Mouse (Mus musculus) limb, embryonic 13.5 days (tissue): ENCODE data around the gene Adig. TPM values are rescaled to one million over a fixed set of nuclear protein-coding genes. Genes with fewer than 3 reads are reported as not detected.
A peak's percentile ranks its signal among the peaks of the same experiment; 100 is the strongest.

ENCODE experiments used
- ATAC-seq: fragments of 200-750 bp; cut with Nextera tagmentation; 2 replicates; pipeline ENCODE4 v1.8.0; 2017; ENCODE audit warnings: low read depth, moderate number of reproducible peaks, moderate TSS enrichment; ENCODE audit not compliant: low FRiP score
- H3K27ac ChIP-seq: fragments of 300-500 bp; sonication (generic); 2 replicates; pipeline ENCODE4 v1.5.1; 2015; ENCODE audit warnings: inconsistent platforms, mild to moderate bottlenecking, moderate library complexity
- H3K27me3 ChIP-seq: fragments of 300-500 bp; sonication (generic); 2 replicates; pipeline ENCODE4 v1.6.1; 2015; ENCODE audit warnings: mild to moderate bottlenecking, inconsistent platforms
- H3K36me3 ChIP-seq: fragments of 300-500 bp; sonication (generic); 2 replicates; pipeline ENCODE4 v1.6.1; 2015; ENCODE audit warnings: inconsistent platforms, mild to moderate bottlenecking, moderate library complexity
- H3K4me1 ChIP-seq: fragments of 300-500 bp; sonication (generic); 2 replicates; pipeline ENCODE4 v1.6.1; 2015; ENCODE audit warnings: inconsistent platforms
- H3K4me2 ChIP-seq: fragments of 300-500 bp; sonication (generic); replicated peaks from 2 replicates; pipeline ENCODE4 v1.6.1; 2015; ENCODE audit warnings: inconsistent platforms, mild to moderate bottlenecking, moderate library complexity
- H3K4me3 ChIP-seq: fragments of 300-500 bp; sonication (generic); 2 replicates; pipeline ENCODE4 v1.5.1; 2015; ENCODE audit warnings: moderate library complexity, mild to moderate bottlenecking, inconsistent platforms
- H3K9ac ChIP-seq: fragments of 300-500 bp; sonication (generic); 2 replicates; pipeline ENCODE4 v1.6.1; 2015; ENCODE audit warnings: mild to moderate bottlenecking, inconsistent platforms
- H3K9me3 ChIP-seq: fragments of 300-500 bp; sonication (generic); 2 replicates; pipeline ENCODE4 v1.6.1; 2016; ENCODE audit warnings: inconsistent platforms
- WGBS: fragments of 180-500 bp; shearing (Covaris S2); methylation state at CpG from one replicate; pipeline ENCODE4 v1.1.7; 2015; 5-methylcytosine and 5-hydroxymethylcytosine counted together
- polyA plus RNA-seq: library from polyadenylated mRNA; unstranded; fragments of >200 nt; fragmentation: Nextera tagmentation; extraction: Ambion mirVana; gene quantifications from 2 replicates; pipeline ENCODE4 v1.2.1, GENCODE M21; 2015

Adig gene
- polyA plus RNA-seq, 1 experiment from 2014 or later = 0.36 TPM

DNA sequence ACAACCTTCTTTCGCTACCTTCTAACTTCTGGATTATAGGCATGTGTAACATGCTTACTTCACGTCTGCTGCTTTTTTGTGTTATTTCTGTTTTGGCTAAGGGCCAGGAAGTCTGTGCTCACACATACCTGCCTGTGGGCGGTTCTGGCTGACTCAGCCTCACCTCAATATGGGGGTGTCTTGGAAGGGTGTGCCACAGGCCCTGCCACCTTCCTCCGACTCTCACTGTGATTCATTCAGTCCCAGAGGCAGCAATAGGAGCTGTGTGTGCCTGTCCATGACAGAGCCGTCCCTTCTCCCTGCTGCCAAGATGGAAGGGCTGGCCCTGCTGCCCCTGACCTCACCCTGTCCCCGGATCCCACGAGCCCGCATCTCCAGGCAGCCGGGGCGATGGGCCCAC is 10.1 kb downstream of the Adig start, which contains the start of gene Arhgap40:
Gene Arhgap40, plus strand, starts transcription at position 269 of the 400 bp plus-strand sequence.
- Histone ChIP-seq H3K27ac (no peak within 1 kb of the TSS), H3K4me3 (no peak within 1 kb of the TSS), H3K4me2 (no peak within 1 kb of the TSS), H3K9me3 (no peaks in the 10 kb centered on the region), H3K9ac (no peak within 1 kb of the TSS), H3K36me3 (no peaks in the 10 kb centered on the region), H3K4me1 (peaks cover 4% of the 10 kb centered on the region; the same call in 1 of the 2 replicates), H3K27me3 (no peaks in the 10 kb centered on the region)
- 81% methylated on average over 10 of the region's 10 CpGs for WGBS
- no peak for ATAC-seq

DNA sequence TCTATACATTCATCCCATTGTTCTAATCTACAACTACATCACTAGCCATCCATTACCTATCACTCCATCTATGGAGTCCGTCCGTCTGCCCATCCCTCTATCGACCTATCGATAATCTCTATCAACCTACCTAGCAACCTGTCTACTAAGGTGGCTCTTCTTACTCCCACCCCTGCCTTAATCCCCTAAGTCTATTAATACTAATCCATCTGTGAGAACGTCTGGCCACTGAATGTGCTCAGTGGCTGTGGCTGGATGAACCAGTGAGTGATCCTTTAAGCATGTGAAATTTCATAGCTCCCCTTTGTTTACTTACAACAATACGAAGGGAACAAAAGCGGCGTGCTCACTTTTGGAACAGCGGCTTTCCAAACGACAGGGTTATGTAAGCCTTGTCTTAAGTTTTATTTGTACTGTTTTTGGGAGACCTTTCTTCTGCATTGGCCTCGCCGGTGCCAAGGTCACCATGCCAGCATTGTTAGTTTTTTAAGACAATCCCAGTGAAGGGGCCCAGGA is 11.5 kb downstream of the Adig start:
- peaks cover 4% of the 10 kb centered on the region; the same call in 1 of the 2 replicates for H3K4me1 ChIP-seq
- no peak overlapping the region for H3K4me2 ChIP-seq
- H3K9me3 ChIP-seq = no peaks in the 10 kb centered on the region
- no peak overlapping the region for H3K4me3 ChIP-seq
- no peak overlapping the region for H3K9ac ChIP-seq
- 87% methylated on average over 12 of the region's 12 CpGs for WGBS
- H3K27ac ChIP-seq = no peak overlapping the region
- ATAC-seq = no peak
- H3K36me3 ChIP-seq = no peaks in the 10 kb centered on the region
- H3K27me3 ChIP-seq = no peaks in the 10 kb centered on the region

DNA sequence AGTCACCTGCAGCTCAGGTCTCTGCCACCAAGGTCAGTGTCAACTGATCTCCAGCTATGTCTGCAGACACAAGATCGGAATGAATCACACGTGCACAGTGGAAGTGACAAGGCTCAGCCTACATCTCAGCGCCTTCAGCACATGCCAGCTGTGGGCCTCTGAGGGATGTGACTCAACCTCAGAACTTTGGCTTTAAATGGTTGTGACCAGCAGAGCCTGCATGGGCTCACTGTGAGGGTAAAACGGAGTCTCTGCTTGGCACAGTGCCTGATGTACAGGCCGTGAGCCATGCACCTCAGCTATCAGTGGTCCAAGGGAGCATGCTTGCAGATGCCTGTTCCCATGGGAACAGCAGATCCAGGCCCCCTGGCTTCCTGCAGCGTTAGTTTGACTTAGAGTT is 16.2 kb downstream of the Adig start:
- H3K9ac ChIP-seq = no peak overlapping the region
- ATAC-seq = no peak
- H3K36me3 ChIP-seq = no peaks in the 10 kb centered on the region
- no peak overlapping the region for H3K27ac ChIP-seq
- H3K9me3 ChIP-seq = 0 out of 2 replicates have a peak, but pooled peaks cover 5% of the 10 kb centered on the region
- no peaks in the 10 kb centered on the region for H3K27me3 ChIP-seq
- WGBS = 69% methylated on average over 6 of the region's 6 CpGs
- H3K4me2 ChIP-seq = no peak overlapping the region
- H3K4me1 ChIP-seq = no peaks in the 10 kb centered on the region
- H3K4me3 ChIP-seq = no peak overlapping the region

DNA sequence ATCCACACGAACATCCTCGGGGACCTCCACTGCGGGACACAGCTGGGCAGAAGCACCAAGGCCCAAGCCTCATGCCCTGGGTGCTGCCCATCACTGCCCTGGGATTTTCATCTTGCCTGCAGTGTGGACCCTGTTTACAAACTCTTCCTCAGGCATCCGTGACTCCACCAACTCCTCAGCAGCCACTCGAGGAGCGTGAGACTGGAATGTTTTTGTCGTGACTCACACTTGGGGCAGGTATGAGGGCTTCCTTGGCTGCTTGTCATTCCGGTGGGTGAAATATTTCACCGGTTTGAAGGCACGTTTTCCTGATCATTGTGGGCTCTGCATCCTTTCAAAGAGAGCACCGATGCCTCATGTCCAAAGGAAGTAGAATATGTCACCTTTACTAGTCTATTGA is 16.7 kb downstream of the Adig start:
- Histone ChIP-seq H3K4me3 (no peak overlapping the region), H3K27ac (no peak overlapping the region), H3K27me3 (no peaks in the 10 kb centered on the region), H3K9me3 (0 out of 2 replicates have a peak, but pooled peaks cover 5% of the 10 kb centered on the region), H3K36me3 (no peaks in the 10 kb centered on the region), H3K4me1 (no peaks in the 10 kb centered on the region), H3K4me2 (no peak overlapping the region), H3K9ac (no peak overlapping the region)
- WGBS = 70% methylated on average over 11 of the region's 11 CpGs
- no peak for ATAC-seq

DNA sequence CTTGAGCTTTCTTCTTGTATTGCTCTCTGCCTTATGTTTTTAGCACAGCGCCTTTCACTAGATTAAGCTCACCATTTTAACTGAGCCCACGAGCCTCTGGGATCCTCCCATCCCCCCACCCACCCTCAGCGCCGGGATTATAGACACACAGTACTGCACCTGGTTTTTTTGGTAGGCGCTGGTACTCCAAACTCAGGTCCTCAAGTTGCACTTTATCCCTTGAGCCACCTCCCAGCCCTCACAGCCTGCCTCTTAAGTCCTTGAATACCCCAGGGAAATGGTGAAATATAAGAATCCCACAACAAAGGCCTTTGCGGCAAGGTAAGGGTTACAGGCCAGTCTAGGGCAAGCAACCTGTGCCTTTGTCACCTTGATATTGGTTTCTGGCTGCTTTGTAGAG is 17.4 kb downstream of the Adig start:
- no peaks in the 10 kb centered on the region for H3K27me3 ChIP-seq
- H3K4me2 ChIP-seq = no peak overlapping the region
- 0 out of 2 replicates have a peak, but pooled peaks cover 5% of the 10 kb centered on the region for H3K9me3 ChIP-seq
- H3K4me3 ChIP-seq = no peak overlapping the region
- no peaks in the 10 kb centered on the region for H3K36me3 ChIP-seq
- no peak for ATAC-seq
- H3K9ac ChIP-seq = no peak overlapping the region
- WGBS = 73% methylated on average over 6 of the region's 6 CpGs
- H3K4me1 ChIP-seq = no peaks in the 10 kb centered on the region
- H3K27ac ChIP-seq = no peak overlapping the region

DNA sequence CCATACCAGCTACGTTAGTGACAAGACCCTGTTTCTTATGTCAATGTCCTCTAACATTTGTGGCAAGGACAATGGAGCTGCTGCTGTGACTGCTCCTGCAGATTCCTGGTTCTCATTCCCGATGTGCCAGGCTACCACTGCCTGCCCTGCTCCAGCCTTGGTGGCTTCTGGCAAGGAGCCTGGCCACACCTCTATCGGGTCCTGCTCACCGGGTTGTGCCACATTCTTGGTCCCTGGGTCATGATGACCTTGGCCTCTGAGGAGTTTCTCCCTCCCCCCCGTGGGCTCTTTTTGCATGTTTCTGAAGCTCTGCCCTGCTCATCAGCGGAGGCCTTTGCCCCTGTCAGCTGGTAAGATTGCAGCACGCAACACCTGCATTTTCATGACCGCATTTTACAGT is 20.6 kb downstream of the Adig start:
- H3K27me3 ChIP-seq = no peaks in the 10 kb centered on the region
- no peak overlapping the region for H3K27ac ChIP-seq
- H3K4me2 ChIP-seq = no peak overlapping the region
- H3K36me3 ChIP-seq = no peaks in the 10 kb centered on the region
- ATAC-seq = no peak
- no peak overlapping the region for H3K4me3 ChIP-seq
- H3K9ac ChIP-seq = no peak overlapping the region
- no peaks in the 10 kb centered on the region for H3K4me1 ChIP-seq
- 0 out of 2 replicates have a peak, but pooled peaks cover 5% of the 10 kb centered on the region for H3K9me3 ChIP-seq
- 85% methylated on average over 8 of the region's 8 CpGs for WGBS

DNA sequence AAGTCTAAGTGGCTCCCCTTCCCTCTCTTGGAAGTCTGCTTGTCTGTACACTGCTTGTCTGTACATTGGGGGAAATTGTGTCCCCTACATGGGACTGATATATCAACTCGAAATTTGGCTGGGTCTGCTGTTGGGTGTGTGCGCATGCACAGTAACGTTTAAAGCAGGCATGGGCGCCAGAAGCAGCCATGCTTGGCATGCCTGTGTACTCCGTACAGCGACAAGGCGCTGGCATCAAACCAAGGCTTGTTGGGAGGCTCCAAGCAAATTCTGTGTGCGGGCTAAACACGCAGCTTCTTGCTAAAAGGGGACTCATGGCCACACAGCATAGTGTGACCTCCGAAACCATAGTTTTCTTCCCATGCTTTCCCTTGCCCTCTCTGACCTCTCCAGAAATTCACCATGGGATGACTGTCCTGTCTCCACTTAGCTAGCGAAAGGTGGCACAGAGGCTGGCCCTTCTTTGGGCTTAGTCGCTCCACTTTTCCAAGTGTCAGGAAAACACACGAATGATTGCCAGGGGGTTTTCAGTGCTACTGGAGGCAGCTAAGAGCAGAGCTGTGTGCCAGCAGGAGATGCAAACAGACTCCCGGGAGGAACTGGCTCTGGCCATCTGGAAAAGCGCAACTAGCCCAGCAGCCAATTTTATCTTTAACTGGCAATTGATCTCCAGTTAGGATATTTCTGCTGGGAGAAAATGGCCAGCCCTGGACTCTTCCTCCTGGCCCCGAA is 21.9 kb downstream of the Adig start:
- H3K27ac ChIP-seq = no peak overlapping the region
- no peaks in the 10 kb centered on the region for H3K27me3 ChIP-seq
- H3K4me1 ChIP-seq = no peaks in the 10 kb centered on the region
- 0 out of 2 replicates have a peak, but pooled peaks cover 5% of the 10 kb centered on the region for H3K9me3 ChIP-seq
- H3K4me3 ChIP-seq = no peak overlapping the region
- 74% methylated on average over 16 of the region's 16 CpGs for WGBS
- no peak for ATAC-seq
- no peaks in the 10 kb centered on the region for H3K36me3 ChIP-seq
- no peak overlapping the region for H3K4me2 ChIP-seq
- no peak overlapping the region for H3K9ac ChIP-seq

DNA sequence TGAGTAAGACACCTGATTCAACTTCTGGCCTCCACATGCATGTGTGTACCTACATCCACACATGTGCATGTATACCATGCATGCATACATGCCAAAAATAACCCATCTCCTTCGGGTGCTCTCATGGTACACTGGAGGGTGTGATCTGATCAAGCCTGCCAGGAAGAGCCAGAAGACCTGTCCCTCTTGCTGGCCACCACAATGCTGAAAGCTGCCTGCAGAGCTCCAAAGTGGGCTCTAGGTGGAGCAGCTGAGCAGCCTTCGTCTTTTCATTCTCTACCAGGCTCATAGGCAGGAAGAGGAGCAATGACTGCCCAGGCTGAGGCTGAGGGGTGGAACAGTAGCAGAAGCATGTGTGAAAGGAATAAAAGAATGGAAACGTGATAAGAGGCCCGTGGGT is 31.7 kb downstream of the Adig start:
- no peak for ATAC-seq
- Histone ChIP-seq H3K27me3 (no peaks in the 10 kb centered on the region), H3K9me3 (no peaks in the 10 kb centered on the region), H3K9ac (no peak overlapping the region), H3K4me2 (no peak overlapping the region), H3K4me1 (no peaks in the 10 kb centered on the region), H3K4me3 (no peak overlapping the region), H3K36me3 (no peaks in the 10 kb centered on the region), H3K27ac (no peak overlapping the region)
- WGBS = 5% methylated on average over 4 of the region's 4 CpGs

DNA sequence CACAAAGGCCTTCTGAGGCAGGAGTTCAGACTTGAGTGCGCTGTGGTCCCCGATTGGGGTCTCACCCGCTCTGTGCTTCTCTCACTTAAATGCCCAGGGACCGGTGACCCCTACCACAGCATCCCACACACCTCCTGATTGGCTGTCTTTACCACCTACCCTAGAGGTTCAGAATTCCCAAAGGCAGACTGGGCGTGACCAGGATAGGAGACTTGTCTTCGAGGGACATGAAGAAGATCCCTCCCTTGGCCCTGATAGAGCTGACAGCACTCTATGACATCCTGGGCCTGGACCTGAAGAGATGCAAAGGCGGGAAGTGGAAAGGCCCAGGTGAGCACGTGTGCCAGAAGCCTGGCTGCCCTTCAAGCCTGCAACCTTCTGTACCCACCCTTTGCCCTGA is 32.1 kb downstream of the Adig start:
- Histone ChIP-seq H3K4me2 (no peak overlapping the region), H3K27ac (no peak overlapping the region), H3K4me1 (no peaks in the 10 kb centered on the region), H3K27me3 (no peaks in the 10 kb centered on the region), H3K9ac (no peak overlapping the region), H3K4me3 (no peak overlapping the region), H3K36me3 (no peaks in the 10 kb centered on the region), H3K9me3 (no peaks in the 10 kb centered on the region)
- 70% methylated on average over 8 of the region's 8 CpGs for WGBS
- ATAC-seq = no peak

DNA sequence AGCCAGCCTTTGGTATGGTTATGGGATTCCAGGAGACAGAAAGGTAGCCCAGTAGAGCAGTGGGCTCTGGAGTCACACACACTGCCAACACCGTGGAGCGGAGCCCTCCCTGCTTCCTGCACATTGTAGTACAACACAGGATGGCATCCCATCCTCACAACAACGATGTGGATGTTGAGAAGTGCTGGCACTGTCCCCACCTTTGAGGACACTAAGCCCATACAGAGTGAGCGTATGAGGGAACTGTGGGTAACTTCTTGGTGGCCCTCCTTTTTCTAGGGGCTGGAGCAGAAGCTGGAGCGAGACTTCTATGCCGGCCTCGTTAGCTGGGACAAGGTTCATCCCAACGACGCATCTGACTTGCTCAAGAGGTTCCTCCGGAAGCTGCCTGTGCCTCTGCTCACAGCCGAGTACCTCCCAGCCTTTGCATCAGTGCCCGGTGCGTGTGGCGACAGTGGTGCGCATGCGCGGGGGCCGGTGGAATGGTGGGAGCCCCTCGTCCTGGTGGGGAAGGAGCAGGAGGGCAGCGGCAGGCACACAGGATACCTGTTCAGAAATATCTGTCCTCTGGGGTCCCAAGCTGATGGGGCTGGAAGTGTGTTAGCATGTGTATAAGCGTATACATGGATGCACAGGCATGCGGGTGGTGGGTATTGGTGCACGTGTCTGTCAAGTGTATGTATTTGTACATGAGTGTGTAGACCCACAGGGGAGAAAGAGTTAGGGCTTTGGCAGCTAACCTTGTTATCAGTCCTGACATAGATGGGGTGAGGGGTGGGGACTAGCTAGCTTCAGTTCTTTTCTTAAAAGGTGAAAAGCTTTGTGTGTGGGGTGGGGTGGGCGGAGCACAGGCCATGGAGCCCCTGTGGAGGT is 37.3 kb downstream of the Adig start:
- peak overlapping the region; percentile 14; the same call in 1 of the 2 replicates for H3K9ac ChIP-seq
- no peak overlapping the region for H3K27ac ChIP-seq
- peaks cover 10% of the 10 kb centered on the region for H3K27me3 ChIP-seq
- no peak for ATAC-seq
- H3K4me1 ChIP-seq = no peaks in the 10 kb centered on the region
- H3K36me3 ChIP-seq = no peaks in the 10 kb centered on the region
- H3K4me3 ChIP-seq = peak overlapping the region; percentile 8
- H3K4me2 ChIP-seq = peak overlapping the region; percentile 50
- no peaks in the 10 kb centered on the region for H3K9me3 ChIP-seq
- WGBS = 59% methylated on average over 24 of the region's 24 CpGs

DNA sequence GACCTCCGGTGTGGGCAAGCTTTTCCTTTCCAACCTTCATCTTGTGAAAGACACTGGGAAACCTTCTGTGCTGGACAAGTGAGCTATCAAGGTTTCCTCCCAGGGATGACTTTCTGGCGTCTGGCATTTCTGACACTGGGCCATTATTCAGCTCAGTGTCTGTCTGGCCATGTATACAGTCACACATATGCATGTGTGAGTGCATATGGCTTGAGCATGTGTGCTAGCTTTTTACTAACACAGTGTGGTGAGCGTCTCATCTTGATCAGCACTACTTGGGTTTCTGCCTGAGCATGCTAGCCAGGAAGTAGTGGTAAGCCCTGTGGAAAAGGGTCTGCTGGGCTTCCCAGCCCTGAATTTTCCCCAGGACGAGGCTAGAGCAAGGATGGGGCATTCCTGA is 38.9 kb downstream of the Adig start:
- 49% methylated on average over 4 of the region's 4 CpGs for WGBS
- H3K27ac ChIP-seq = no peak overlapping the region
- H3K9ac ChIP-seq = no peak overlapping the region
- peaks cover 10% of the 10 kb centered on the region for H3K27me3 ChIP-seq
- H3K4me3 ChIP-seq = no peak overlapping the region
- no peak for ATAC-seq
- H3K36me3 ChIP-seq = no peaks in the 10 kb centered on the region
- H3K4me1 ChIP-seq = no peaks in the 10 kb centered on the region
- no peaks in the 10 kb centered on the region for H3K9me3 ChIP-seq
- H3K4me2 ChIP-seq = no peak overlapping the region

DNA sequence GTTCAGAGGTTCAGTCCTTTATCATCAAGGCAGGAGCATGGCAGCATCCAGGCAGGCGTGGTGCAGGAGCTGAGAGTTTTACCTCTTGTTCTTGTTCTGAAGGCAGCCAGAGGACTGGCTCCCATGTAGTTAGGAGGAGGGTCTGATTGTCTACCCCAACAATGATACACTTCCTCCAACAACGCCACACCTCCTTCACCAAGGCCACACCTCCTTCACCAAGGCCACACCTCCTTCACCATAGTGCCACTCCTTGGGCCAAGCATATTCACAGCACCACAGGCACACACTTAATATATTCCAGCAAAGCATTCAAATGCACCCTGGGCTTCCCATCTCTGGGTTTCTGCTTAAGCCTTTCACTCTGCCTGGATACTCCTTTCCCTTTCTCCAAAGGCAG is 42.9 kb downstream of the Adig start:
- Histone ChIP-seq H3K4me1 (no peaks in the 10 kb centered on the region), H3K27ac (no peak overlapping the region), H3K4me2 (no peak overlapping the region), H3K9me3 (no peaks in the 10 kb centered on the region), H3K9ac (no peak overlapping the region), H3K27me3 (peaks cover 24% of the 10 kb centered on the region), H3K4me3 (no peak overlapping the region), H3K36me3 (no peaks in the 10 kb centered on the region)
- ATAC-seq = no peak
- WGBS = 74% methylated on average over 2 of the region's 2 CpGs
